Mouse (Mus musculus): Measurements from ENCODE around the gene Hikeshi.

The Hikeshi gene

DNA sequence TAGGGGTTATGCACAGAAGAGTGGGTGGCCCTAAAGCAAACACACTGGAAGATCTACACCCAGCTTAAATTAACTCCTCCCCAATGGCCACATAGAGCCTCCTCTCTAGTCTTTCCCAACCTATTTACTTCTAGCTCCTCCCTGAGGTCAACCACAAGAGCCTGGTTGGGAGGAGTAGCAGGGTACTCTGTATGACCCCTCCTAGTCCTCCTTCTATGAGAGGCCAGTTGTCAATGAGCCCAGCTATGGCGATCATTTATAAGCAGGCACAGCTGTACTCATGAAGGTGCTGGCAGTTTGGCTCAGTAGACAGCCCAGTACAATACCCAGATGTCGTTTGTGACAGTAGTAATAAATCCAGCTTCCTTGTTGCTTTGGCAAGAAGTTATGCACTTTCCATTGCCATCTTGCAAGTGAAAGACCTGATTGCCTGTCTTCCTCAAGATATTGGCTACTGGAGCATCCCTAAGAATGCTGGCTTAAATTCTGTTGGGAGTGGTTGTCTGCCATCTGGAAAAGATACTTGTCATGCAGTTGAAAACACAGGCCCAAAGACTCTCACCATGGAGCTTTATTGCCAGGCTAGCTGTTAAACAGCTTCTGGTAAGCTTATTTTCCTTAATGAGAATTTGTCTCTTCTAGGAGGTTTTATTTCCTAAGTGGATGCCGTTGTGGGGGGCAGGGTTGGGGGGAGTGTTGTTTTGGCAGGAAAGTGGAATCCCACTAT is 27.4 kb downstream of the Hikeshi start:
- no peak for DNase-seq (ENCODE audit: low read depth)

DNA sequence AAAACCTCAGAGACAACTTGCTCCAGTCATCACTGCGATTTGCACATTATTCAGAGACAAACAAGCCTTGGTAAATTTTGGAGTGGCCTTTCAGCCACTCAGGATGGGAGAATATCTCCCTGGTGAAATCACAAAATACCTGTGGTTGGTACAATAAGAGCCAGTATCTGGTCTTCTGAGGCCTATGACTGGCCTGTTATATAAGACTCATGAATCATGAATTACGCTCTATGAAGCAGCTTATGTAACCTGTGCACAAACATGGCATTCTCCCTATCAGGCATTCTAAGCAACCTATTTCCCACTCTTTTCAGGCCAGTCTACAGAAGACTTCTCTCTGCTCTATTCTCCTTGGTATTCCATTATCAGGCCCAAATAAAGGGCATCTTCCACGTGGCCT is 28.6 kb downstream of the Hikeshi start:
- DNase-seq (ENCODE audit: low read depth), result no peak

DNA sequence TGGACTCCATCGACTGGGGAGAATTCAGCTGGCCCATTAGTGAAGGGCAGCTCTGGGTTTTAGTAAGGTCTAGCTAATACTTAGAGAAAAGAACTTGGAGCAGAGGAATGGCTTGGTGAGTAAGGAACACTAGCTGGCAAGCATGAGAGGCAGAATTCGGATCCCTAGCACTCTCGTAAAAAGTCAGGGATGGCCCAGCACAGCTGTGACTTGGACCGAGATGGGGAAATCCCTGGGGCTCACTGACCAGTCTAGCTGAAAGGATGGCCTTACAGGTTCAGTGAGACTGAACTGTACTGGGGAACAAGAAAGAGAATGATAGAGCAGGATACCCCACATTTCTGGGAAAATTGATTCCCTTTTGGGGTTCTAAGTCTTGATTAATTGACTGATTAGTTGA is 31.3 kb downstream of the Hikeshi start:
- no peak for DNase-seq (ENCODE audit: low read depth)

- no peak for DNase-seq (ENCODE audit: low read depth)
These were observed 31.9 kb downstream of the Hikeshi start for GRCm38 (mm10) chr7:89908899-89909621.

GRCm38 (mm10) chr7:89908421-89908820 is 32.6 kb downstream of the Hikeshi start:
- DNase-seq (ENCODE audit: low read depth), result no peak

DNA sequence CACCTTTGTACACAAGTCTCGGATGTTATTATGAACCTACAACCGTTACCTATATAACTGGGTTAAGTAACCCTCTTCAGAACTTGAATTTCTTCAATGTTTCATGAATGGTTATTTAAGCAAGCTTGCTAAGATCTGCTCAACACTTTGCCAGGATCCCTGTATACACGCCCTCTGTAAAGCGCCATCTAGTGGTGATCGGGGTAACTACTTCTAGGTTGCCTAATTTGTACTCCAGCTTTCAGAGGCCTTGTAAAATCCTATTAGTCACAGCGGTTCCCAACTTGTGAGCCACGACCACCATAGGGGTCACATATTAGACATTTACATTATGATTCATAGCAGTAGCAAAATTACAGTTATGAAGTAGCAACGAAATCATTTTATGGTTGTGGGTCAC is 33.1 kb downstream of the Hikeshi start:
- DNase-seq (ENCODE audit: low read depth), result peak; percentile 70

DNA sequence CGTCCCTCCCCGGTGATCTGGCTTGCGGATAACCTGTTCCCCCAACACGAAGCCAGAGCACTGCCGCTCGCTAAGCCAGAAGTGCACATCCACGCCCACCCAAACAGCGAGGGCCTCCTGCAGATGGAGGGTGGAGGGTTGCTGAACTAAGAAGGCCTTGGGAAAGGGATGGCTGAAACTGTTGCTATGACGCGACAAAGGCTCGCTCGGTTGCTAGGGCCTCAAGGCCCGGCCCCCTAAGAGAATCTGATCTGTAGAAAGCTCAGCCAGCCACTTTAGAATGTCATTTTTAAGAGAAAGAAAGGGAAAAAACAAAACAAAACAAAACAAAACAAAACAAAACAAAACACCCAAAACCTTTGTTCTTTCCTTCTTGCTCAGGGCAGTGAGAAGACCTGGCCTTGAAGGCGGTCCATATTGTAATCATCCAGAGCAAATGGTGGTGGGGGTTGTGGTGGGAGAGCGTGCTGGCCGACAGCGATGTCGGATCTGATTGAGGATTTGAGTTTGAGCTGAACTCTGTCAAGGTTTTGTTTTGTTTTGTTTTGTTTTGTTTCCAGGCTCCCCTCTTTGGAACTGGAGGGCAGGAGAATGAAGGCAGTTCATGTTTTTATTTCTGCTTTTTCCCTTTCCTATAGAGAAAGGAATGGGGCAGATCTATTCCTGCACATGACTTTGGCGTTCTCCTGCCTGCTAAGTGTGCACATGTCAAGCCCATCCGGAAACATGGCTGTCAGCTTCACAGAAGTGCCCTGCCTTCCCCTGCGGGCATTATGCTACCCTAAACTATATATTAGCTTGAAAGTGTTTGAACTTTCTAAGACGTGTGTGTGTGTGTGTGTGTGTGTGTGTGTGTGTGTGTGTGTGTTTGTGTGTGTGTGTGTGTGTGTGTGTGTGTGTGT is 37.3 kb downstream of the Hikeshi start, which contains the start of gene Ccdc81:
Gene Ccdc81 (minus strand): TSS at position 188 of the 902 bp plus-strand sequence.
- no peak for DNase-seq (ENCODE audit: low read depth)

DNA sequence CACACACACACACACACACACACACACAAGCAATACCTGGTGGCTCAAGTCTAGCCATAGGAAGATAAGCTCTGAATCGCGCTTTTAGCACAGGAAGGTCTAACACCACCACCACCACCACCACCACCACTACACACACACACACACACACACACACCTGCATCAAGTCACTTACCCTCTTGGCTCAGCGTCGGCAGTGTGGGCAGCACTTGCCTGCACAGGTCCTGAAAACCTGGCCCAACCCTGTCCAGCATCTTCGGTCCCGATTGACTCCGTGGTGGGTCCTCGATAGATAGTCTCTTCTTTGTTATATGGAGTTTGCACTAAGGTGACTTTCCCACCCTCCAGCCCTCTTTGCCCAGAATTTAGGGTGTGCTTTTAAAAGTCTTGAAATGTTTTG is 38.0 kb downstream of the Hikeshi start:
- DNase-seq (ENCODE audit: low read depth), result no peak

GRCm38 (mm10) chr7:89891856-89892255 is 49.1 kb downstream of the Hikeshi start:
- no peak for DNase-seq (ENCODE audit: low read depth)

DNA sequence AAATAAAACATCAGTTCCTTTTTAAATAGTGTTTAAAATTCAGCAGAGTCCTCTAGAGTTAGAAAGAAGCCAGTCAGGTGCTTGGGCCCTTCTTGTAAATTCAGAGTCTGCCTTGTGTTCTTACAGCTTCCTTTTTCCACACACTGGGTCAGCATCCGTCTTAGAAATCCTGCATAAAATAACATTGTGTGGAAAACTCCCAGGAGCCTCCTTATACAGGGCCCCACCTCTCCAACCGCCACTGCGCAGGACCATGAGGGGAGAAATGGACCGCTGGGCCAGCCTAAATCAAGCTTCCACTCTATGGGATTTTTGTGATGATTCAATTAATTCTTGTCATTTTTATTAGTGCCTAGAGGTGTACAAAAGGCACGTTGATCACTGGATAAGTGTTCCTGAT is 49.6 kb downstream of the Hikeshi start:
- no peak for DNase-seq (ENCODE audit: low read depth)

DNA sequence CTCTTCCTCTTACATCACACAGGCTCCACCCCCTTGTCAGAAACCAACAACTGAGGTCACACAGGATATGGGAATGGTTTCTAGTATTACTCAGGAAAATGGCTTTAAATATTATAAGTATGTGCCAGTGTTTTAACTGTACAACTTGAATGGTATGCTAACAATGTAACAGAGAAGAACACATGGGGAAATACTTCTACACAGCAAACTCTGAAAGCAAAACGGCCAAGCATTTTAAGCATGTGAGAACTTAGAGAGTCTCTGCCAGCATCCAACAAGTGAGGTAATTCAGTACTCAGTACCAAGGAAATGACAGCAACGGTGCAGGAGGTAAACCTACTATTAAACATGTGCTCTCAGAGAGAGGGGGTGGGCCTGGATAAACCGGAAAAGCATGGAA is 56.5 kb downstream of the Hikeshi start:
- DNase-seq (ENCODE audit: low read depth), result peak; percentile 24

- no peak for DNase-seq (ENCODE audit: low read depth)
These were observed 61.3 kb downstream of the Hikeshi start for GRCm38 (mm10) chr7:89879686-89880085.
